Mouse (Mus musculus) limb, embryonic 11.5 days (tissue): ENCODE data around the gene Hectd2. TPM values are rescaled to one million over a fixed set of nuclear protein-coding genes. Genes with fewer than 3 reads are reported as not detected.

Source experiments
- ATAC-seq: fragments of 200-750 bp; cut with Nextera tagmentation; 2 replicates; pipeline ENCODE4 v1.8.0; 2017; ENCODE audit warnings: low read depth; ENCODE audit not compliant: insufficient number of reproducible peaks, low FRiP score, low TSS enrichment
- DNase-seq: peaks from one replicate; pipeline ENCODE4 v3.0.0-alpha.2; 2015; ENCODE audit warnings: low spot score
- H3K27ac ChIP-seq: fragments of 300-500 bp; sonication (generic); replicated peaks from 2 replicates; pipeline ENCODE4 v1.5.1; 2014; ENCODE audit warnings: low read depth, mild to moderate bottlenecking, low read length
- H3K27me3 ChIP-seq: fragments of 300-500 bp; sonication (generic); 2 replicates; pipeline ENCODE4 v1.6.1; 2014; ENCODE audit warnings: mild to moderate bottlenecking, low read length, mixed read lengths; ENCODE audit not compliant: control insufficient read depth, insufficient read depth
- H3K36me3 ChIP-seq: fragments of 300-500 bp; sonication (generic); 2 replicates; pipeline ENCODE4 v1.6.1; 2014; ENCODE audit warnings: mild to moderate bottlenecking, low read length, moderate library complexity, mixed read lengths; ENCODE audit not compliant: control insufficient read depth, insufficient read depth
- H3K4me1 ChIP-seq: fragments of 300-500 bp; sonication (generic); 2 replicates; pipeline ENCODE4 v1.6.1; 2014; ENCODE audit warnings: low read length, mixed read lengths; ENCODE audit not compliant: control insufficient read depth, insufficient read depth
- H3K4me2 ChIP-seq: fragments of 300-500 bp; sonication (generic); 2 replicates; pipeline ENCODE4 v1.6.1; 2014; ENCODE audit warnings: low read depth, mild to moderate bottlenecking, moderate library complexity; ENCODE audit not compliant: severe bottlenecking
- H3K4me3 ChIP-seq: fragments of 300-500 bp; sonication (generic); 2 replicates; pipeline ENCODE4 v1.5.1; 2014; ENCODE audit warnings: low read depth, low read length
- H3K9ac ChIP-seq: fragments of 300-500 bp; sonication (generic); 2 replicates; pipeline ENCODE4 v1.6.1; 2014; ENCODE audit warnings: mild to moderate bottlenecking, low read length
- H3K9me3 ChIP-seq: fragments of 300-500 bp; sonication (generic); 2 replicates; pipeline ENCODE4 v1.6.1; 2016; ENCODE audit warnings: low read length; ENCODE audit not compliant: control insufficient read depth
- WGBS: fragments of 180-500 bp; shearing (Covaris S2); extraction: QIAGEN DNeasy Blood & Tissue Kit; methylation state at CpG from one replicate; pipeline ENCODE4 v1.1.7; 2014; 5-methylcytosine and 5-hydroxymethylcytosine counted together
- polyA plus RNA-seq: library from polyadenylated mRNA; unstranded; fragments of >200 nt; fragmentation: Nextera tagmentation; extraction: Ambion mirVana; gene quantifications from 2 replicates; pipeline ENCODE4 v1.2.1, GENCODE M21; 2014

Gene Hectd2
- polyA plus RNA-seq, 1 experiment from 2014 or later = 2.3 TPM

- Histone ChIP-seq H3K4me2 (no peak overlapping the region), H3K9me3 (no peaks in the 10 kb centered on the region), H3K9ac (no peak overlapping the region), H3K4me1 (no peaks in the 10 kb centered on the region), H3K27me3 (no peaks in the 10 kb centered on the region), H3K4me3 (no peak overlapping the region), H3K36me3 (no peaks in the 10 kb centered on the region), H3K27ac (no peak overlapping the region)
- ATAC-seq (no peak), DNase-seq (no peak)
- WGBS = 90% methylated on average over 6 of the region's 6 CpGs
Measured at GRCm38 (mm10) chr19:36575159-36575558, 20.7 kb downstream of the Hectd2 start.

DNA sequence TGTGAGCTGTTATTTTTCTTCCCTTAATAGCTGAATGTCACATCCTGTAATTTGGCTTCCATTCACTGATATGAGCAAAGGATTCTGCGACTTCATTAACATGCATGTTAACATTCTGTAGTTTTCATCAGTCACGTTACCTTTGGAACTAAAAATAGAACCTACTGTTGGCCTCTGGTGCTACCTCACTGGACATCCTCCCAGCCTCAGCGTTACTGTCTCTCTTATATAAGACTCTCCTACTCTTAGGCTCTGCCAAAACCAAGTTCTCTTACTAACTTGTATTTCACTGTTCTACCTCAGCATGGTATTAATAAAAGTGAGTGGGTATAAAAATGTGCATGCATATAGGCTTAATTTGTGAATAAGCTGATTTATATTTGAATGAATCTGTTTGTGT, 26.4 kb downstream of the Hectd2 start:
- H3K9ac ChIP-seq = no peak overlapping the region
- WGBS = 74% methylated on average over 3 of the region's 3 CpGs
- H3K27me3 ChIP-seq = no peaks in the 10 kb centered on the region
- H3K4me3 ChIP-seq = no peak overlapping the region
- no peaks in the 10 kb centered on the region for H3K9me3 ChIP-seq
- no peaks in the 10 kb centered on the region for H3K4me1 ChIP-seq
- H3K36me3 ChIP-seq = no peaks in the 10 kb centered on the region
- ATAC-seq = no peak
- DNase-seq = no peak
- no peak overlapping the region for H3K27ac ChIP-seq
- H3K4me2 ChIP-seq = no peak overlapping the region

- WGBS = 91% methylated on average over 1 of the region's 1 CpGs
- no peak for ATAC-seq
Measured at GRCm38 (mm10) chr19:36582116-36582515, 27.7 kb downstream of the Hectd2 start.

GRCm38 (mm10) chr19:36585505-36585904, 31.1 kb downstream of the Hectd2 start:
- no peaks in the 10 kb centered on the region for H3K4me1 ChIP-seq
- H3K36me3 ChIP-seq = no peaks in the 10 kb centered on the region
- no peak overlapping the region for H3K27ac ChIP-seq
- H3K9me3 ChIP-seq = no peaks in the 10 kb centered on the region
- no peaks in the 10 kb centered on the region for H3K27me3 ChIP-seq
- ATAC-seq (no peak), DNase-seq (no peak)
- H3K9ac ChIP-seq = no peak overlapping the region
- H3K4me3 ChIP-seq = no peak overlapping the region
- H3K4me2 ChIP-seq = no peak overlapping the region
- 91% methylated on average over 1 of the region's 1 CpGs for WGBS

More at GRCm38 (mm10) chr19:36582116-36582515, 27.7 kb downstream of the Hectd2 start:
- Histone ChIP-seq H3K9me3 (no peaks in the 10 kb centered on the region), H3K4me3 (no peak overlapping the region), H3K9ac (no peak overlapping the region), H3K4me2 (no peak overlapping the region), H3K36me3 (no peaks in the 10 kb centered on the region), H3K27me3 (no peaks in the 10 kb centered on the region), H3K27ac (no peak overlapping the region), H3K4me1 (no peaks in the 10 kb centered on the region)
- no peak for DNase-seq

- Histone ChIP-seq H3K4me1 (no peaks in the 10 kb centered on the region), H3K27me3 (no peaks in the 10 kb centered on the region), H3K4me3 (no peak overlapping the region), H3K9me3 (no peaks in the 10 kb centered on the region), H3K9ac (no peak overlapping the region), H3K27ac (no peak overlapping the region), H3K36me3 (no peaks in the 10 kb centered on the region), H3K4me2 (no peak overlapping the region)
- no peak for ATAC-seq
- 87% methylated on average over 1 of the region's 1 CpGs for WGBS
- DNase-seq = no peak
Measured at GRCm38 (mm10) chr19:36594409-36594808, 40.0 kb downstream of the Hectd2 start.

DNA sequence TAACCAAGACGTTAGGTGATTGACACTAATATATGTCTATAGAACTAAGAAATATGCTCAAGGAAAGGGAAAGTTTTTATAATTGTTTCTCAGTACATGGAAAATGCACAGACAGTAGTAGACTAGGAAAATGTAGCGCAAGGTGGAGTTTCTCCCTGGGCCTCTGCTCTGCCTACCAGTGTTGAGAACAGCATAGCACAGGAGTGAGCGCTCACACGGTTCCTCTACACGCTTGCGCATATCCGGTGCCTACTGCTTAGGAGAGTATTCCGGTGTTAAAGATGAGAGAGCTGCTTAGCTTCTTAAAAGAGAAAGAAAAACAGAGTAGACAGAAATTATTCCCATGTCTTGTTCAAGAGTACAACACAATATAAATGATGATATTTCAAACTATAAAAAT, 47.4 kb downstream of the Hectd2 start:
- 94% methylated on average over 8 of the region's 8 CpGs for WGBS

GRCm38 (mm10) chr19:36602535-36603312, 48.3 kb downstream of the Hectd2 start:
- Histone ChIP-seq H3K27ac (no peak overlapping the region), H3K9me3 (no peaks in the 10 kb centered on the region), H3K4me2 (no peak overlapping the region), H3K36me3 (no peaks in the 10 kb centered on the region), H3K9ac (no peak overlapping the region), H3K4me1 (no peaks in the 10 kb centered on the region), H3K4me3 (no peak overlapping the region), H3K27me3 (no peaks in the 10 kb centered on the region)
- 68% methylated on average over 11 of the region's 11 CpGs for WGBS
- DNase-seq = no peak
- ATAC-seq = no peak

More for the DNA sequence above, 47.4 kb downstream of the Hectd2 start:
- Histone ChIP-seq H3K9ac (no peak overlapping the region), H3K4me1 (no peaks in the 10 kb centered on the region), H3K27me3 (no peaks in the 10 kb centered on the region), H3K4me3 (no peak overlapping the region), H3K4me2 (no peak overlapping the region), H3K36me3 (no peaks in the 10 kb centered on the region), H3K9me3 (no peaks in the 10 kb centered on the region), H3K27ac (no peak overlapping the region)
- ATAC-seq (no peak), DNase-seq (no peak)

GRCm38 (mm10) chr19:36606270-36606669, 51.8 kb downstream of the Hectd2 start:
- Histone ChIP-seq H3K36me3 (no peaks in the 10 kb centered on the region), H3K27me3 (no peaks in the 10 kb centered on the region), H3K27ac (no peak overlapping the region), H3K9me3 (no peaks in the 10 kb centered on the region), H3K4me2 (no peak overlapping the region), H3K4me3 (no peak overlapping the region), H3K4me1 (no peaks in the 10 kb centered on the region), H3K9ac (no peak overlapping the region)
- DNase-seq (no peak), ATAC-seq (no peak)
- 48% methylated on average over 1 of the region's 1 CpGs for whole genome bisulfite sequencing

GRCm38 (mm10) chr19:36609229-36609628, 54.8 kb downstream of the Hectd2 start:
- Histone ChIP-seq H3K4me1 (no peaks in the 10 kb centered on the region), H3K4me3 (no peak overlapping the region), H3K4me2 (no peak overlapping the region), H3K9ac (no peak overlapping the region), H3K27ac (no peak overlapping the region), H3K36me3 (no peaks in the 10 kb centered on the region), H3K27me3 (no peaks in the 10 kb centered on the region), H3K9me3 (no peaks in the 10 kb centered on the region)
- ATAC-seq (no peak), DNase-seq (no peak)
- WGBS = 47% methylated on average over 3 of the region's 3 CpGs
